Mouse (Mus musculus) ES-Bruce4 (cell line): ENCODE results near the gene Scn10a.

ENCODE experiments used
- CTCF ChIP-seq: IDR thresholded peaks from one replicate; pipeline ENCODE4 v1.8.1; 2011; ENCODE audit warnings: low read depth, low read length
- EP300 ChIP-seq: IDR thresholded peaks from 2 replicates; pipeline ENCODE4 v1.6.1; 2011; ENCODE audit warnings: low read depth, low read length; ENCODE audit not compliant: insufficient read depth
- POLR2A ChIP-seq: IDR thresholded peaks from one replicate; pipeline ENCODE4 v1.8.1; 2011; ENCODE audit warnings: low read length; ENCODE audit not compliant: insufficient read depth

GRCm38 (mm10) chr9:119598501-119598900 is 120.6 kb downstream of the Scn10a start:
- TF ChIP-seq CTCF (no peak), POLR2A (no peak), EP300 (no peak)
